Mouse (Mus musculus) megakaryocyte progenitor cell, adult 5-6 weeks (primary cell): Measurements from ENCODE around the gene Supt3. TPM values are rescaled to one million over a fixed set of nuclear protein-coding genes. Genes with fewer than 3 reads are reported as not detected.

Source experiments
- ATAC-seq: replicated peaks from 2 replicates; pipeline ENCODE4 v1.8.0; 2016; ENCODE audit warnings: mild to moderate bottlenecking, moderate TSS enrichment, inconsistent platforms; ENCODE audit not compliant: poor library complexity
- total RNA-seq, 2 experiments: library from RNA; stranded (forward) in 1 of 2; stranded (reverse) in 1 of 2; fragments of 157-497, 149-512 nt in 1 of 2; fragments of 200-1000 nt in 1 of 2; gene quantifications; 2 replicates each; pipeline versions ENCODE4 v1.2.3 to v1.2.4; 2015 to 2017

Gene Supt3
- total RNA-seq, 2 experiments from 2014 or later: 16.2 to 37.9 TPM

GRCm38 (mm10) chr17:45047236-45047635 is 270.3 kb downstream of the Supt3 start:
- no peak for ATAC-seq

DNA sequence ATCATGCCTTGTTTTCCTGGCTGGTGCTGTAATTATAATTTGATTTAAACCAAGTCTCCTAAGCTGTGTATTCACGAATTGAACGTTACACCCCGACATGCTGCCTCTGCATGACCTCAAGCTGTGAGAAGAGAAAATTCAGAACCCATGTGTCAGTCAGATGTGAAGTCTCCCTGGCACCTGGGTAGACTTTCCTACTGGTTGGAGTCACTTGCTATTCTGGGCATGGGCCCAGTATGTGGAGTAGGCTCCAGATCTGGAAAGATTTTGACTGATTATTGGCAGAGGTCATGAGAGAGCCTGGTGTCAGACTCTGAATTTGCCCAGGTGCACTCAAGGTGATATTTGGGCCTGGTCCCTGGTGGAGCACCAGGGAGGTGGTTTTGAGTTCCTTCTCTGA is 275.0 kb downstream of the Supt3 start:
- no peak for ATAC-seq

- ATAC-seq: no peak
Measured at GRCm38 (mm10) chr17:45053371-45053770, 276.4 kb downstream of the Supt3 start.

GRCm38 (mm10) chr17:45054526-45054925 is 277.6 kb downstream of the Supt3 start:
- no peak for ATAC-seq

- ATAC-seq: no peak
Measured at GRCm38 (mm10) chr17:45056894-45057293, 279.9 kb downstream of the Supt3 start.

- ATAC-seq: no peak
Measured at GRCm38 (mm10) chr17:45057780-45058179, 280.8 kb downstream of the Supt3 start.

DNA sequence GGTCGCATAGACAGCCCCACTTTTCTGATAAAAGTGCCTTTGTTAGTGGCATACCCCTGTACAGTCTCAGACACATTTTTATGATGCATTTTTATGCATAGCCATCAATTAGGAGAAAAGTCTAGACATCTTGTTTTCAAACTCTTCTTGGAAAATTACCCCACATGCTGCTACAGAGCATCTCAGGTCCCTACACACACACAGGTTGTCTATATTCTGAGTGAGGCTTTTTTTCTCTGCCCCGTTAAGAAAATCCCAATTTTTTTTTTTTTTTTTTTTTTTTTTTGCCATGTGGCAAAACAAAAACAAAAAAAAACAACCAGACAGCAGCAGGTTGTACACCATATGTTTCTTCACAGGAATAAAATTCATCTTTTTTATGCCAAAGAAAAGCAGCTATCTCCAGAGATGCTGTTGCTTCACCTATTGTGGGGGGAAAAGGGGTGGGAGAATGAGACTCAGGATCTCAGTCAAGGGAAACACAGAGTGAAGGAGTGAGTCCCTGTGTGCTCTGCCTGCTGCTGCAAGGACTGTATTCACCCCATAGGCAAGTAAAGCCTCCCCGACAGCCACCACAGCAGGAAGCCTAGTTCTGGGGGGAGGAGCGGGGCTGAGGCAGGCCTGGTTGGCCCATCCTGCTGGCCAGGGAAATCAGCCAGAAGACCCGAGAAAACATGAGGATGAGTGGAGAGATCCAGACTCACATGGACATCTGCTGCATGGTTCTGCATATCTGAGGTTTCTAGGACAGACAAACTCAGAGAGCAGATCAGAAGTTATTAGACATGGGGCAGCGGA is 281.8 kb downstream of the Supt3 start:
- ATAC-seq: no peak

GRCm38 (mm10) chr17:45063776-45064175 is 286.8 kb downstream of the Supt3 start:
- no peak for ATAC-seq

- ATAC-seq: no peak
Measured at GRCm38 (mm10) chr17:45065465-45065864, 288.5 kb downstream of the Supt3 start.

- ATAC-seq: no peak
Measured at GRCm38 (mm10) chr17:45067441-45067840, 290.5 kb downstream of the Supt3 start.

DNA sequence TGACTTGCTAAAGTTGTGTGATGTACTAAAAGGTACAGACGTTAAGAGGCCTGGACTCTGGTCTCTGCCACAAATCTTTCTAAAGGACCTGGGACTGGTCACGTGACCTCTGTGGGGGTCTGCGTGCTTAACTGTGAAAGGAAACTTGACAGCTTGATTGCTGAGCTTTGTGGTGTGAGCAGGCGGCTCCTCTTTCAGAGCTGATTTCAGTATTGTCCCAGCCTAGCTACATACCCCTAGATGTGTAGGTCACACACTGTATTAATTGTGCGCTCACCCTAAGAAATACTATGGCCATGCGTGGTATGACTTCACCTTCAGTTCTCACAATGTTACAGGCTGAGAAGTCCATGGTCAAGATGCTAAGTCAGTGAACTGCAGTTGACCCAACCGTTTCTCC is 291.4 kb downstream of the Supt3 start:
- no peak for ATAC-seq

- no peak for ATAC-seq
Measured at GRCm38 (mm10) chr17:45072495-45073347, 295.8 kb downstream of the Supt3 start.

DNA sequence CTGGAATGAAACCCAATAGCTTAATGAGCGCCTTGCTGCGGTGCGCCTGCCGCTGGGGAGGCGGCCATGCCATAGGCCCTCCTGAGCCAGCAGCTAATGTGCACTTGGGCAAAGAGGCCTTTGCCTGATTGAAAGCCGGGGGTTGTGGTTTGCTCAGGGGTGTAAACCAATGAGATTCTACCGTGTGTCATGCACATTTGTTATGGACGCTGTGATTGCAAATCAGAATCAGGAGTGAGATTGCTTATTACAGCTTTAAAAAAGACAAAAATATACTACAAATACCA is 296.3 kb downstream of the Supt3 start:
- ATAC-seq: no peak

GRCm38 (mm10) chr17:45073779-45074178 is 296.8 kb downstream of the Supt3 start:
- no peak for ATAC-seq

DNA sequence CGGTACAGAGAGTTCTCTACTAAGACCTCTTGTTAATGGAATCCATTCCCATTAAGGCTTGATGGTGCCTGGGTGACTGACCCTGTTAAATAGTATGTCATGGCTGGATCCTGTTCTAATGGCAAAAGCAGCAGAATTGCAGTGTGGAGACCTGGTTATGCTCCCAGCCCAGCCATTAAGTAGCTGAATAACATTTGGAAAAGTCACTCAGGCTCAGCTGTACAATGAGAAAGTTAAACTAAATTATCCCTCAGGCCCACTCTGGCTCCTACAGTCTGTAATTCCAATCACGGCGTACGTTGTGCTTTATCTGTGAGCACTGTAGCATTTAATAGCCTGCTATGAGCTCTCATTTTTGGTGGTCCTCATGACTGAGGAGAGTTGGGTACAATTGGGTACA is 300.0 kb downstream of the Supt3 start:
- no peak for ATAC-seq

DNA sequence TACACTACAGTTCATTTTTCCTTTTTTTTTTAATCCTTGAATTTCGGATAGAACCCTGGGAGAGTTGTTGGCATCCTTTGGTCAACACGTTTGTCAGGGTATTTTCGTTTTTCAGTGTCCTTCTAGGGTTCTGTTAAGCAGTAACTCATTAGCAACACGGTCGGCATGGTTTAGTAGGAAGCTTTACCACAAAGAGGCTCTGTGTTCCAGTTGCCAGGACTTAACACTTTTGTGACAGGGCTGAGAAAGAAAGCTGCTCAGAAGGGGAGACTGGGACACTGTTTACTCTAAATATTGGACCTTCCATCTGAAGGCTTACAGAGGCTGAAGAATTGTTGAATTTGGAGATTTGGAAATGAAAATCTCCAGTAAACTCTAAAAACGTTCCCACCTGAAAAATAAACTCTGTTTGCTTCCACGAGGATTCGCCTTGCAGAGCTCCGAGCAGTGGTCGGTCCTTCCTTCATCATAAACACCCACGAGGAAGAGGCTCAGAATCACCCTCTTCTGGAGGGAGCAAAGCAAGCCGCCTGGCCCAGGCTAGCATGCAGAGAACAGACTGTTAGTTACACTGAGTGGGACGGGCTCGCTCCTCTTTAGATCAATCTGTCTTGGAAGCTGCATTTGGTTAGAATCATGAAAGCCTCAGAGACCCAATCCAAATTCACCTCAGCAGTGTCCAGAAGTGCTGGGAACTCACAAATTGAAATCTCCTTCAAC is 301.1 kb downstream of the Supt3 start:
- ATAC-seq: no peak

DNA sequence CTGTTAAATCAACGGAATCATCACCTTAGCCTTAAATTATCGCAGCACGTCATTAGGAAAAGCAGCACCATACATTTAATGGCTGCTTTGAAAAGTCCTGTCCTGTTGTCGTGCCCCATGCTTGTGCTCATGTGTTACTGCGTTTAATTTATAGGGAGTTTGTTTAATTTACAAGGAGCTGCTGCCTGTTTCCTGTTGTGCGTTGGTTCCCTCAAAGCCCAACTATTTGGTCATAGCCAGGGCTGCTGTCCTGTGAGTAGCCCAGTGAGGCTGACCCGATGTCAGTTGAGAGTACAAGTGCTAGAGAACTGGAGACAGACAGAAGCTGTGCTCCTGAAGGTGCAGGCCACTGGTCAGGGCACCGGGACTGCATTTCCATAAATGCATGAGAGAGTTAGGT is 304.6 kb downstream of the Supt3 start:
- ATAC-seq: no peak

DNA sequence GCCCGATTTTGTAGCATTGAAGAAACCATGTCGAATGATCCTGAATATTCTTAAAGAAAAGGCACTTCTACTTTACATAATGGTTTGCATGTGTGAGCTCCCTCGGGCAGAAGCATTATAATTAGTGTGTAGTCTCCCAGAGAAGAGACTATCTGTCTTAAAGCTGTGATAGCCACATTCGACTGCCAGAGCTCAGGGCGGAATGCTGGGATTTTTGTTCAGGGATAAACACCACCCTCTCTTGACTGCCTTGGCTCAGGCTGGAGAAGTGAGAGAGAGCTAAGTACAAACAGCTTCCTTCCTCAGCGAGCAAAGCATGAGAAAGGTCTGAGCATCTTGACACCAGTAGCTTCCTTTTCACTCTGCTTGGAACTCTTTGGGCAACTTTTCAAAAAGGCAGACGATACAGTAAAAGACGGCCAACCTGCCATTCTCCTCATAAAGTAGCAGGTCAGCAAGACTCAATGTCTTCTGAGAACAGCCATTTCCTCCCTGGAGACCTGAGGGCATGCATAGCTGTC is 305.1 kb downstream of the Supt3 start:
- no peak for ATAC-seq

DNA sequence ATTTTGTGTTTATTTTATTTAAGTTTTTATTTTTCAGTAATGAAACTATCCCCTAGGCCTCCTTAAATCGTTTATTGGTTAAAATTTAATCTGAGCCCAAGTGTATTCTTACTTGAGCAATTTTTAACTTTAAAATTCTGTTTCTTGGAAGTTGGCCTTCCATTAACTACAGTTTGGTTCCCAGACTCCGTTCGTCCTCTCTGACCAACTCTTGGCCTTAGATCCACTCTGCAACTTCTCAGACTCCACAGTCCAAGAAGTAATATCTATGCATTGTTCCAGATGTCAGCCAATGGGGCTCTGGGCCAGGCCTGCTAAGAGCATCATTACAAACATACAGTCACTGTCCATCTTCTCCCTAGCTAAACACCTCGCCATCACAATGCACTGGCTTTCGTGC is 309.4 kb downstream of the Supt3 start:
- ATAC-seq: no peak

GRCm38 (mm10) chr17:45087022-45087421 is 310.1 kb downstream of the Supt3 start:
- ATAC-seq: no peak

DNA sequence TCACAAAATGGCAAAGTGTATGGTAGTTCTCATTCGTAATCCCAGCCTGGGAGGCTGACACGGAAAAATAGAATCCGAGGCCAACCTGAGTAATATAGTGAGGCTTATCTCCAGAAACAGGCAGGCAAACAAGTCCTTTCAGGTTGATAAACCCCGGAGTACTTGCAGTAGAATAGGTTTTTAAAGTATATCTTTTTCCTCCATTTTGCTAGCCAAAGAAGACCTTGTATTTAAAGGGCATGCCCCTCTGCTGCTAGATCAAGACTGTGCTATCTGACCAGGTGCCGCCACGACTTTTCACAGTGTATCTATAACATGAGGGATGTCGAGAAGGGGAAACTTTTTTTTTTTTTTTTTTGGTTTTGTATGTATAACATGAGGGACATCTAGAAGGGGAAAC is 324.1 kb downstream of the Supt3 start:
- ATAC-seq: peak; percentile 34; the same call in 1 of the 2 replicates
